In genomic region chr1:52034816-52035752, GRCm38 (mm10) we compare ENCODE assay signal across 29 mouse cellular contexts. TPM values are rescaled to one million over a fixed set of nuclear protein-coding genes. Genes with fewer than 3 reads are reported as not detected.
DNase-seq lines count a peak whose midpoint lies in the region; ATAC-seq and TF ChIP-seq lines count a peak whose summit lies in the region.
"Had no signal": no experiment of that assay in that cellular context is flagged by ENCODE, and none has a peak within 500 bp of the region (broad histone marks: within the 10 kb centered on the region; RNA-seq: fewer than 3 reads in every experiment).

No protein-coding gene starts in this region.

- H3K9me3 ChIP-seq in kidney, postnatal 0 days (replicated peaks; ENCODE audit: low read length): no peaks in the 10 kb centered on the region
- H3K9me3 ChIP-seq in kidney, embryonic 15.5 days (replicated peaks): no peaks in the 10 kb centered on the region
- H3K9me3 ChIP-seq: embryonic facial prominence, embryonic 10.5 days; embryonic facial prominence, embryonic 15.5 days; forebrain, embryonic 13.5 days; G1E; hindbrain, embryonic 13.5 days; liver, embryonic 12.5 days; neural tube, embryonic 12.5 days had no signal

- no peak overlapping the region for H3K9ac ChIP-seq in kidney, postnatal 0 days (ENCODE audit: low read depth, low read length)
- no peak overlapping the region for H3K9ac ChIP-seq in kidney, embryonic 15.5 days
- H3K9ac ChIP-seq: embryonic facial prominence, embryonic 15.5 days; forebrain, embryonic 13.5 days; hindbrain, embryonic 13.5 days; liver, embryonic 12.5 days; liver, postnatal 0 days; neural tube, embryonic 12.5 days had no signal

- DNase-seq in kidney, postnatal 0 days (ENCODE audit: low spot score): peak; percentile 8
- DNase-seq in induced T-regulatory cell, adult 2 months (ENCODE audit: low read depth): peak; percentile 68
- peak; percentile 83 to 94 for DNase-seq in natural killer cell, adult 2 months (ENCODE audit: low spot score in 2 of 2)
- no peak for DNase-seq in thymus, adult 18-20 months
- DNase-seq in adrenal gland, postnatal 36 days: no peak
- DNase-seq: cerebellum, adult 2 months; cerebellum, postnatal 14 days; gastrocnemius, postnatal 25 days; heart, adult 18-20 months; heart, postnatal 36 days; kidney, adult 11 months; kidney, postnatal 4 days; left cerebral cortex, postnatal 4 days; liver, postnatal 0 days; midbrain, embryonic 14.5 days; thymus, adult 2 months had no signal

- H3K27me3 ChIP-seq in kidney, postnatal 0 days (ENCODE audit: insufficient read depth, low read length): no peaks in the 10 kb centered on the region
- no peaks in the 10 kb centered on the region for H3K27me3 ChIP-seq in kidney, embryonic 15.5 days
- H3K27me3 ChIP-seq: embryonic facial prominence, embryonic 15.5 days; forebrain, embryonic 13.5 days; hindbrain, embryonic 13.5 days; liver, embryonic 12.5 days; neural tube, embryonic 12.5 days had no signal

- H3K27ac ChIP-seq in kidney, postnatal 0 days: no peak overlapping the region
- no peak overlapping the region; the same call in 1 of the 2 replicates for H3K27ac ChIP-seq in kidney, embryonic 15.5 days
- H3K27ac ChIP-seq: embryonic facial prominence, embryonic 10.5 days; embryonic facial prominence, embryonic 15.5 days; forebrain, embryonic 13.5 days; hindbrain, embryonic 13.5 days; liver, embryonic 12.5 days; macrophage; neural tube, embryonic 12.5 days had no signal

- no peaks in the 10 kb centered on the region for H3K4me1 ChIP-seq in kidney, postnatal 0 days (replicated peaks; ENCODE audit: insufficient read depth, low read length)
- no peaks in the 10 kb centered on the region for H3K4me1 ChIP-seq in kidney, embryonic 15.5 days
- H3K4me1 ChIP-seq: embryonic facial prominence, embryonic 10.5 days; embryonic facial prominence, embryonic 15.5 days; liver, embryonic 12.5 days; neural tube, embryonic 12.5 days had no signal

- no peak overlapping the region for H3K4me3 ChIP-seq in kidney, postnatal 0 days (replicated peaks; ENCODE audit: low read depth, low read length)
- H3K4me3 ChIP-seq in kidney, embryonic 15.5 days (replicated peaks): no peak overlapping the region
- H3K4me3 ChIP-seq: embryonic facial prominence, embryonic 10.5 days; embryonic facial prominence, embryonic 15.5 days; forebrain, embryonic 13.5 days; hindbrain, embryonic 13.5 days; liver, embryonic 12.5 days; neural tube, embryonic 12.5 days had no signal

- no peaks in the 10 kb centered on the region for H3K36me3 ChIP-seq in kidney, postnatal 0 days (ENCODE audit: insufficient read depth, low read length)
- H3K36me3 ChIP-seq in kidney, embryonic 15.5 days: no peaks in the 10 kb centered on the region
- H3K36me3 ChIP-seq: embryonic facial prominence, embryonic 10.5 days; embryonic facial prominence, embryonic 15.5 days; G1E; hindbrain, embryonic 13.5 days; liver, embryonic 12.5 days; neural tube, embryonic 12.5 days had no signal

- ATAC-seq in kidney, postnatal 0 days (replicated peaks; ENCODE audit: low FRiP score, low read depth): no peak
- no peak for ATAC-seq in kidney, embryonic 15.5 days (replicated peaks; ENCODE audit: low FRiP score)
- ATAC-seq in CD4-positive, CD25-positive, alpha-beta regulatory T cell, adult 4 months: peak; percentile 72
- no peak for ATAC-seq in erythroid progenitor cell, adult 5-6 weeks (replicated peaks; ENCODE audit: low FRiP score, poor library complexity, severe bottlenecking)
- ATAC-seq: forebrain, embryonic 13.5 days; liver, embryonic 12.5 days; liver, postnatal 0 days; lung, postnatal 0 days had no signal

- TF ChIP-seq CTCF in kidney, postnatal 0 days (IDR thresholded peaks at IDR 0.05; ENCODE audit: low read depth): no peak

- no peak overlapping the region for H3K4me2 ChIP-seq in kidney, postnatal 0 days (ENCODE audit: low read length)
- no peak overlapping the region for H3K4me2 ChIP-seq in kidney, embryonic 15.5 days
- H3K4me2 ChIP-seq: embryonic facial prominence, embryonic 15.5 days; forebrain, embryonic 13.5 days; heart, embryonic 11.5 days; hindbrain, embryonic 13.5 days; liver, embryonic 12.5 days; neural tube, embryonic 12.5 days had no signal

- WGBS in kidney, postnatal 0 days: 72% methylated on average over 12 of the region's 12 CpGs
- 75% methylated on average over 12 of the region's 12 CpGs for WGBS in kidney, embryonic 15.5 days

RNA-seq across cellular contexts. Expression of gene Stat4, which starts 48.1 kb away (rescaled TPM):
- 1.0 and 1.4 TPM in 2 replicates for polyA plus RNA-seq in kidney, postnatal 0 days (2015; fragmentation: Nextera tagmentation; extraction: Ambion mirVana)
- 1.6 and 2.0 TPM in 2 replicates for polyA plus RNA-seq in kidney, embryonic 15.5 days (2015; fragmentation: Nextera tagmentation; extraction: Ambion mirVana)
- polyA plus RNA-seq in CD4-positive, CD25-positive, alpha-beta regulatory T cell, adult 4 months (2017; shearing (Covaris generic)): 100 to 1,000 TPM; 123 to 149 TPM
- 0.84 and 4.7 TPM in 2 replicates for total RNA-seq in erythroid progenitor cell, adult 5-6 weeks (2015; ENCODE audit: low replicate concordance)
- 2.7 and 7.8 TPM in 2 replicates for total RNA-seq in erythroid progenitor cell, adult 5-6 weeks (2017; ENCODE audit: low replicate concordance)
- under 1 TPM; 0.26 to 0.33 TPM for total RNA-seq in adrenal gland, postnatal 36 days (2021)
- total RNA-seq: gastrocnemius, postnatal 25 days had no signal
- polyA plus RNA-seq: G1E had no signal

Comparison
In these comparisons a context has a peak if more than half of its experiments do, and no peak if none do; other contexts are left out.
1. DNase-seq: peak in kidney, postnatal 0 days (single experiment), induced T-regulatory cell, adult 2 months (single experiment) and natural killer cell, adult 2 months (2 of 2); none in thymus, adult 18-20 months (0 of 2) and adrenal gland, postnatal 36 days (0 of 2).
2. RNA of gene Stat4, which starts 48.1 kb away (polyA plus RNA-seq): 123 to 149 TPM in CD4-positive, CD25-positive, alpha-beta regulatory T cell, adult 4 months; 1.6 to 2.0 TPM in kidney, embryonic 15.5 days and 1.0 to 1.4 TPM in kidney, postnatal 0 days; every median in the first group is over 10 times any median in the second.